Mouse (Mus musculus) midbrain, embryonic 16.5 days (tissue): ENCODE results near the gene Gtf2h1. TPM values are rescaled to one million over a fixed set of nuclear protein-coding genes. Genes with fewer than 3 reads are reported as not detected.

ENCODE experiments used
- ATAC-seq: fragments of 200-750 bp; cut with Nextera tagmentation; 2 replicates; pipeline ENCODE4 v1.8.0; 2017; ENCODE audit warnings: moderate TSS enrichment
- H3K27ac ChIP-seq: fragments of 300-500 bp; sonication (generic); 2 replicates; pipeline ENCODE4 v1.5.1; 2014; ENCODE audit warnings: mild to moderate bottlenecking, low read length, mixed read lengths
- H3K27me3 ChIP-seq: fragments of 300-500 bp; sonication (generic); 2 replicates; pipeline ENCODE4 v1.6.1; 2014; ENCODE audit warnings: low read depth, low read length, mixed read lengths; ENCODE audit not compliant: control insufficient read depth, insufficient read depth
- H3K36me3 ChIP-seq: fragments of 300-500 bp; sonication (generic); 2 replicates; pipeline ENCODE4 v1.6.1; 2014; ENCODE audit warnings: mild to moderate bottlenecking, low read length, moderate library complexity, mixed read lengths; ENCODE audit not compliant: control insufficient read depth, insufficient read depth
- H3K4me1 ChIP-seq: fragments of 300-500 bp; sonication (generic); 2 replicates; pipeline ENCODE4 v1.6.1; 2014; ENCODE audit warnings: mild to moderate bottlenecking, low read length, mixed read lengths; ENCODE audit not compliant: control insufficient read depth, insufficient read depth
- H3K4me2 ChIP-seq: fragments of 300-500 bp; sonication (generic); 2 replicates; pipeline ENCODE4 v1.6.1; 2014; ENCODE audit warnings: mild to moderate bottlenecking, low read length, mixed read lengths
- H3K4me3 ChIP-seq: fragments of 300-500 bp; sonication (generic); 2 replicates; pipeline ENCODE4 v1.5.1; 2014; ENCODE audit warnings: low read depth, mild to moderate bottlenecking, low read length, moderate library complexity, mixed read lengths
- H3K9ac ChIP-seq: fragments of 300-500 bp; sonication (generic); 2 replicates; pipeline ENCODE4 v1.6.1; 2014; ENCODE audit warnings: low read depth, low read length, mixed read lengths
- H3K9me3 ChIP-seq: fragments of 300-500 bp; sonication (generic); replicated peaks from 2 replicates; pipeline ENCODE4 v1.6.1; 2014; ENCODE audit warnings: mild to moderate bottlenecking, low read length, mixed read lengths; ENCODE audit not compliant: control insufficient read depth, poor library complexity, severe bottlenecking
- WGBS: fragments of 180-500 bp; shearing (Covaris S2); extraction: QIAGEN DNeasy Blood & Tissue Kit; methylation state at CpG from one replicate; pipeline ENCODE4 v1.1.7; 2014; 5-methylcytosine and 5-hydroxymethylcytosine counted together
- polyA plus RNA-seq: library from polyadenylated mRNA; unstranded; fragments of >200 nt; fragmentation: Nextera tagmentation; extraction: Ambion mirVana; gene quantifications from 2 replicates; pipeline ENCODE4 v1.2.1, GENCODE M21; 2015

The Gtf2h1 gene
- polyA plus RNA-seq, 1 experiment from 2014 or later = 40.9 TPM

DNA sequence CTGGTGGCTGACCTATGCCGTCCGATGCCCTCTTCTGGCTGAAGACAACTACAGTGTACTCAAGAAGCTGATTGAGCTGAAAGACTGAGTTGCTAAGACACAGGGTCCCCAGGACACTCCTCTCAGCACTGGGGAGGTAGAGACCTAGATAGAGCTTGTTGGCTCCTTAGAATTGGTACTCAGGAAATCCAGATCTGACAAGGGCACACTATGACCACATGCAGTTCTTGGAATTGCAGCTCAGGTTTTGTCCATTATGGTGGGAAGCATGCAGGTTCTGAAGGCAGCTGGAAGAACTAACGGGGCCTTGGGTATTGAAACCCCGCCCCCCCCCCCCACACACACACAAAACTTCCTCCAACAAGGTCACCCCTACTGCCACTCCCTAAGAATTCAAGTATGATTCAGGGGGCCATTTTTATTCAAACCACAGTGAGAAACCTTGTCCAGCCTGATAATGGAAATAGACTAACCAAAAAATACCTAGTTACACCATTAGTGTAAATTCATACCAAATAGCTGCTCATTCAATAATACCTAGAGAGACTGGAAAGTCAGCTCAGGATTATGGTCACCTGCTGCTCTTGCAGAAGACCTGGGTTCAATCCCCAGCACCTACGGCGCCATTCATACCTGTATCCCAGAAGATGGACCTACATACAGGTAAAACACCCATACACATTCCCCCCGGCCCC is 60.1 kb downstream of the Gtf2h1 start:
- Histone ChIP-seq H3K4me3 (no peak overlapping the region), H3K27me3 (no peaks in the 10 kb centered on the region), H3K36me3 (peaks cover 15% of the 10 kb centered on the region), H3K4me1 (no peaks in the 10 kb centered on the region), H3K4me2 (no peak overlapping the region), H3K9ac (no peak overlapping the region), H3K27ac (no peak overlapping the region), H3K9me3 (no peaks in the 10 kb centered on the region)
- WGBS = 71% methylated on average over 7 of the region's 7 CpGs
- no peak for ATAC-seq

DNA sequence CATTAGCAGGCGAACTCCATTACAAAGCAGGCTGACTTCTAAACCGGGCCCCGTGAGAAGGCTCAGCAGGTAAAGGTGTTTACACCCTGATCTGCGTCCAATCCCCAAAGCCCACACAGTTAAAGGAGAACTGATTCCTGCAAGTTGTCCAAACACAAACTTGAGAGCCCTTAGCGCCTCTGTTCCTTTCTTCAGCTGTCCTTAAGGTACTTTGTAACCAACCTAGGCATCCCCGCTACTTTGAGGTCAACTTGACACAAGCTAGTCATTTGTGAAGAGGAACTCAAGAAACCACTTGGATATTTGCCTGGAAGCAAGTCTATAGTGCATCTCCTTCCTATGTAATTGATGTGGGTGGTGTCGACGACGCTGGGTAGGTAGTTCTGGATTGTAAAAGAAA is 61.5 kb downstream of the Gtf2h1 start:
- WGBS = 82% methylated on average over 9 of the region's 9 CpGs
- Histone ChIP-seq H3K4me2 (no peak overlapping the region), H3K36me3 (0 out of 2 replicates have a peak, but pooled peaks cover 6% of the 10 kb centered on the region), H3K27me3 (no peaks in the 10 kb centered on the region), H3K9ac (no peak overlapping the region), H3K4me3 (no peak overlapping the region), H3K4me1 (no peaks in the 10 kb centered on the region), H3K9me3 (no peaks in the 10 kb centered on the region), H3K27ac (no peak overlapping the region)
- ATAC-seq = no peak

GRCm38 (mm10) chr7:46859031-46859430 is 63.1 kb downstream of the Gtf2h1 start:
- Histone ChIP-seq H3K9me3 (no peaks in the 10 kb centered on the region), H3K27me3 (no peaks in the 10 kb centered on the region), H3K27ac (no peak overlapping the region), H3K36me3 (0 out of 2 replicates have a peak, but pooled peaks cover 3% of the 10 kb centered on the region), H3K9ac (no peak overlapping the region), H3K4me1 (no peaks in the 10 kb centered on the region), H3K4me2 (no peak overlapping the region), H3K4me3 (no peak overlapping the region)
- 72% methylated on average over 6 of the region's 6 CpGs for WGBS
- no peak for ATAC-seq

GRCm38 (mm10) chr7:46860996-46861395 is 65.1 kb downstream of the Gtf2h1 start, which contains the start of gene Ldhc:
Ldhc (plus strand) TSS chr7:46861203.
- Histone ChIP-seq H3K4me1 (no peaks in the 10 kb centered on the region), H3K27ac (no peak within 1 kb of the TSS), H3K9me3 (no peaks in the 10 kb centered on the region), H3K4me2 (no peak within 1 kb of the TSS), H3K4me3 (no peak within 1 kb of the TSS), H3K27me3 (no peaks in the 10 kb centered on the region), H3K36me3 (no peaks in the 10 kb centered on the region), H3K9ac (no peak within 1 kb of the TSS)
- WGBS = 42% methylated on average over 10 of the region's 10 CpGs
- no peak for ATAC-seq

DNA sequence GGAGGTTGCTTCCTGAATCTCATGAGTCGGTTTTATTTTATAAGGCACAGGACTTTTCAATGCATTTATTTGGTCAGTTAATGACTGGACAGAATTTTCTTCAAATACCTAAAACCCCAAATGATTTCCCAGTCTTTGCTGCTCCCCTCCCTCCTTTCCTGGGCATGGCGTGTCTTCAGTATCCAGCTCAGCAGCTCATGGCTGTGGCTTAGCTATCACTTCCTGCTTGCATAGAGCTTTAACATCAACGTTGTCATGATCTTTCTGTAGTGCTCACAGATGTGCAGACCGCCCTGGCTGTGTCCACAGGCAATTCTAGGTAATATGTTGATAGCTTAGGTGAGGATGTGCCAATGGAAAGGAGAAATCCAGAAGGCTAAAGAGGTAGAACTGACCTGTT is 76.1 kb downstream of the Gtf2h1 start:
- WGBS = 84% methylated on average over 4 of the region's 4 CpGs
- Histone ChIP-seq H3K4me2 (no peak overlapping the region), H3K9ac (no peak overlapping the region), H3K36me3 (no peaks in the 10 kb centered on the region), H3K4me3 (no peak overlapping the region), H3K27me3 (no peaks in the 10 kb centered on the region), H3K4me1 (no peaks in the 10 kb centered on the region), H3K9me3 (no peaks in the 10 kb centered on the region), H3K27ac (no peak overlapping the region)
- ATAC-seq = no peak

Other genes starting within 250 kb of the Gtf2h1 start
- 43.7 and 45.8 TPM in 2 replicates for gene Sergef, start 156.3 kb upstream of the Gtf2h1 start, polyA plus RNA-seq
- gene Tph1, start 123.6 kb upstream of the Gtf2h1 start, polyA plus RNA-seq = 0.60 TPM in 2 replicates
- gene Saal1, start 85.4 kb upstream of the Gtf2h1 start, polyA plus RNA-seq = 14.5 and 15.0 TPM in 2 replicates
- gene Saa3, start 80.4 kb upstream of the Gtf2h1 start, polyA plus RNA-seq = 0.31 TPM in 1 of 2 replicates, not detected in the other
- not detected in 2 replicates for gene Saa4, start 63.5 kb upstream of the Gtf2h1 start, polyA plus RNA-seq
- gene Saa1, start 53.1 kb upstream of the Gtf2h1 start, polyA plus RNA-seq = 0.23 TPM in 1 of 2 replicates, not detected in the other
- gene Saa2, start 44.3 kb upstream of the Gtf2h1 start, polyA plus RNA-seq = not detected in 2 replicates
- 11.1 and 14.0 TPM in 2 replicates for gene Hps5, start within 50 bp of the Gtf2h1 start, polyA plus RNA-seq
- gene Ldha, start 45.4 kb downstream of the Gtf2h1 start, polyA plus RNA-seq = 596 and 701 TPM in 2 replicates
- gene Ldhc, start 65.1 kb downstream of the Gtf2h1 start, polyA plus RNA-seq = 0.33 and 0.46 TPM in 2 replicates
- 372 and 375 TPM in 2 replicates for gene Tsg101, start 123.9 kb downstream of the Gtf2h1 start, polyA plus RNA-seq
- gene Uevld, start 162.4 kb downstream of the Gtf2h1 start, polyA plus RNA-seq = 5.3 and 6.0 TPM in 2 replicates
- gene Gm9999, start 187.5 kb downstream of the Gtf2h1 start, polyA plus RNA-seq = not detected in 2 replicates
- gene Spty2d1, start 212.3 kb downstream of the Gtf2h1 start, polyA plus RNA-seq = 7.4 and 8.5 TPM in 2 replicates